Mouse (Mus musculus) liver, embryonic 18 days (tissue): ENCODE measurements around the gene Erc1. TPM values are rescaled to one million over a fixed set of nuclear protein-coding genes. Genes with fewer than 3 reads are reported as not detected.

Experiments used
- polyA plus RNA-seq: library from polyadenylated mRNA; depleted of rRNA; stranded (reverse); fragments of >200 nt; gene quantifications from 2 replicates; pipeline ENCODE4 v1.2.3, GENCODE M21; 2012; rRNA removed

Erc1 gene
- 1.5 and 2.1 TPM in 2 replicates for polyA plus RNA-seq

GRCm38 (mm10) chr6:119848034-119848695, at the start of gene Erc1:
TSS of gene Erc1 (minus strand) at chr6:119848167.

GRCm38 (mm10) chr6:119543803-119544517, 304.0 kb downstream of the Erc1 start, which contains the start of gene Wnt5b:
TSS of gene Wnt5b (minus strand) at chr6:119544347.

Other genes with a start within 250 kb of the Erc1 start
- gene Rad52, start 54.5 kb upstream of the Erc1 start, polyA plus RNA-seq: 11.0 and 13.3 TPM in 2 replicates
- gene Wnk1, start 190.5 kb upstream of the Erc1 start, polyA plus RNA-seq: 39.0 and 49.1 TPM in 2 replicates
- 0.10 and 0.12 TPM in 2 replicates for gene Ninj2, start 245.2 kb upstream of the Erc1 start, polyA plus RNA-seq